Mouse (Mus musculus): Measurements from ENCODE around the gene Dpy19l2. TPM values are rescaled to one million over a fixed set of nuclear protein-coding genes. Genes with fewer than 3 reads are reported as not detected.

The Dpy19l2 gene
- polyA plus RNA-seq (2014; fragmentation: Illumina TruSeq; extraction: RNeasy Lipid Tissue Mini Kit (QIAGEN cat#74804); ENCODE audit: low replicate concordance), result not detected

GRCm38 (mm10) chr9:24695700-24696404, at the start of gene Dpy19l2:
TSS of gene Dpy19l2 (minus strand) at chr9:24696293.

GRCm38 (mm10) chr9:24624896-24625295, 71.2 kb downstream of the Dpy19l2 start, which contains the start of gene Cypt4:
TSS of gene Cypt4 (plus strand) at chr9:24625196.

Other genes with a start within 250 kb of the Dpy19l2 start
- 11.0 TPM for gene Dpy19l1, start 193.2 kb downstream of the Dpy19l2 start, polyA plus RNA-seq (2014; fragmentation: Illumina TruSeq; extraction: RNeasy Lipid Tissue Mini Kit (QIAGEN cat#74804); ENCODE audit: low replicate concordance)
- gene Cypt4, start 71.1 kb downstream of the Dpy19l2 start, polyA plus RNA-seq (2014; fragmentation: Illumina TruSeq; extraction: RNeasy Lipid Tissue Mini Kit (QIAGEN cat#74804); ENCODE audit: low replicate concordance), result not detected
- not detected for gene Tbx20, start 78.0 kb upstream of the Dpy19l2 start, polyA plus RNA-seq (2014; fragmentation: Illumina TruSeq; extraction: RNeasy Lipid Tissue Mini Kit (QIAGEN cat#74804); ENCODE audit: low replicate concordance)

Data from small intestine, adult 10 weeks (tissue).